Mouse (Mus musculus): ENCODE results near the gene C1qtnf2.

GRCm38 (mm10) chr11:43509878-43510277 lies 35.8 kb downstream of the C1qtnf2 start:
- TF ChIP-seq POLR2A (IDR thresholded peaks at IDR 0.05; ENCODE audit: control insufficient read depth in 1 of 2, insufficient read depth in 1 of 2, low read depth in 1 of 2, low read length in 2 of 2, poor library complexity in 1 of 2) (no peak), E2F4 (IDR thresholded peaks at IDR 0.05; ENCODE audit: borderline replicate concordance, low read depth, low read length) (no peak)

Measured in MEL (cell line).